19 mouse cellular contexts compared by ENCODE assay signal in genomic region chr7:40699633-40700032, GRCm38 (mm10).
DNase-seq lines count a peak whose midpoint lies in the region; ATAC-seq lines count a peak whose summit lies in the region.
"Had no signal": no experiment of that assay in that cellular context is flagged by ENCODE, and none has a peak within 500 bp of the region (broad histone marks: within the 10 kb centered on the region; RNA-seq: fewer than 3 reads in every experiment).

No protein-coding gene starts in this region.

- H3K4me3 ChIP-seq in forebrain, embryonic 13.5 days, result no peak overlapping the region
- no peak overlapping the region for H3K4me3 ChIP-seq in forebrain, embryonic 10.5 days
- H3K4me3 ChIP-seq in forebrain, embryonic 15.5 days, result no peak overlapping the region
- no peak overlapping the region for H3K4me3 ChIP-seq in forebrain, embryonic 12.5 days (replicated peaks)
- H3K4me3 ChIP-seq in forebrain, embryonic 16.5 days (replicated peaks; ENCODE audit: low read length), result no peak overlapping the region
- H3K4me3 ChIP-seq in intestine, embryonic 16.5 days (ENCODE audit: low read length), result no peak overlapping the region
- H3K4me3 ChIP-seq: embryonic facial prominence, embryonic 13.5 days; embryonic facial prominence, embryonic 15.5 days had no signal

- DNase-seq in forebrain, embryonic 10.5 days (ENCODE audit: extremely low spot score, low spot score), result no peak
- no peak for DNase-seq in B cell, adult 2 months
- DNase-seq: adrenal gland, adult 2 months; adrenal gland, postnatal 10 days; adrenal gland, postnatal 25 days; cerebellum, adult 11 months; cerebellum, adult 18-20 months; cerebellum, adult 8-10 months; cerebellum, adult 9-11 months; cerebellum, postnatal 14 days; cerebellum, postnatal 36 days; embryo, embryonic 11 days had no signal

- H3K9me3 ChIP-seq in forebrain, embryonic 13.5 days (replicated peaks), result no peaks in the 10 kb centered on the region
- H3K9me3 ChIP-seq in forebrain, embryonic 10.5 days, result no peaks in the 10 kb centered on the region
- H3K9me3 ChIP-seq in forebrain, embryonic 15.5 days, result no peaks in the 10 kb centered on the region
- no peaks in the 10 kb centered on the region for H3K9me3 ChIP-seq in forebrain, embryonic 12.5 days
- no peaks in the 10 kb centered on the region for H3K9me3 ChIP-seq in forebrain, embryonic 16.5 days (ENCODE audit: control insufficient read depth, low read length)
- no peaks in the 10 kb centered on the region for H3K9me3 ChIP-seq in intestine, embryonic 16.5 days (ENCODE audit: control insufficient read depth, low read length)
- H3K9me3 ChIP-seq: embryonic facial prominence, embryonic 13.5 days; embryonic facial prominence, embryonic 15.5 days had no signal

- WGBS in forebrain, embryonic 13.5 days, result 88% methylated on average over 1 of the region's 1 CpGs
- 97% methylated on average over 1 of the region's 1 CpGs for WGBS in forebrain, embryonic 10.5 days
- WGBS in forebrain, embryonic 15.5 days, result 76% methylated on average over 1 of the region's 1 CpGs
- WGBS in forebrain, embryonic 12.5 days, result 97% methylated on average over 1 of the region's 1 CpGs
- WGBS in forebrain, embryonic 16.5 days, result 71% methylated on average over 1 of the region's 1 CpGs
- WGBS in intestine, embryonic 16.5 days, result 85% methylated on average over 1 of the region's 1 CpGs

- H3K36me3 ChIP-seq in forebrain, embryonic 13.5 days (ENCODE audit: poor library complexity, severe bottlenecking), result no peaks in the 10 kb centered on the region
- H3K36me3 ChIP-seq in forebrain, embryonic 10.5 days (replicated peaks), result no peaks in the 10 kb centered on the region
- H3K36me3 ChIP-seq in forebrain, embryonic 15.5 days, result no peaks in the 10 kb centered on the region
- no peaks in the 10 kb centered on the region for H3K36me3 ChIP-seq in forebrain, embryonic 12.5 days (replicated peaks)
- H3K36me3 ChIP-seq in forebrain, embryonic 16.5 days (ENCODE audit: control insufficient read depth, insufficient read depth), result no peaks in the 10 kb centered on the region
- H3K36me3 ChIP-seq in intestine, embryonic 16.5 days (ENCODE audit: control insufficient read depth, insufficient read depth, low read length), result no peaks in the 10 kb centered on the region
- H3K36me3 ChIP-seq: embryonic facial prominence, embryonic 13.5 days; embryonic facial prominence, embryonic 15.5 days had no signal

- no peaks in the 10 kb centered on the region for H3K27me3 ChIP-seq in forebrain, embryonic 13.5 days
- H3K27me3 ChIP-seq in forebrain, embryonic 10.5 days (ENCODE audit: poor library complexity, severe bottlenecking), result no peaks in the 10 kb centered on the region
- H3K27me3 ChIP-seq in forebrain, embryonic 15.5 days, result no peaks in the 10 kb centered on the region
- H3K27me3 ChIP-seq in forebrain, embryonic 12.5 days, result no peaks in the 10 kb centered on the region
- H3K27me3 ChIP-seq in forebrain, embryonic 16.5 days (replicated peaks; ENCODE audit: control insufficient read depth, insufficient read depth, low read length), result no peaks in the 10 kb centered on the region
- H3K27me3 ChIP-seq in intestine, embryonic 16.5 days (replicated peaks; ENCODE audit: control insufficient read depth, insufficient read depth, low read length), result no peaks in the 10 kb centered on the region
- H3K27me3 ChIP-seq: embryonic facial prominence, embryonic 13.5 days; embryonic facial prominence, embryonic 15.5 days had no signal

- H3K27ac ChIP-seq in forebrain, embryonic 13.5 days, result no peak overlapping the region
- H3K27ac ChIP-seq in forebrain, embryonic 10.5 days, result no peak overlapping the region
- H3K27ac ChIP-seq in forebrain, embryonic 15.5 days (replicated peaks), result no peak overlapping the region
- H3K27ac ChIP-seq in forebrain, embryonic 12.5 days, result no peak overlapping the region
- H3K27ac ChIP-seq in forebrain, embryonic 16.5 days (ENCODE audit: low read length), result no peak overlapping the region
- H3K27ac ChIP-seq in intestine, embryonic 16.5 days (ENCODE audit: low read length), result no peak overlapping the region
- H3K27ac ChIP-seq: embryonic facial prominence, embryonic 13.5 days; embryonic facial prominence, embryonic 15.5 days had no signal

- no peak overlapping the region for H3K9ac ChIP-seq in forebrain, embryonic 13.5 days
- H3K9ac ChIP-seq in forebrain, embryonic 15.5 days (replicated peaks), result no peak overlapping the region
- H3K9ac ChIP-seq in forebrain, embryonic 12.5 days, result no peak overlapping the region
- H3K9ac ChIP-seq in forebrain, embryonic 16.5 days (replicated peaks; ENCODE audit: low read depth, low read length), result no peak overlapping the region
- no peak overlapping the region for H3K9ac ChIP-seq in intestine, embryonic 16.5 days (ENCODE audit: low read depth, low read length)
- H3K9ac ChIP-seq: embryonic facial prominence, embryonic 13.5 days; embryonic facial prominence, embryonic 15.5 days had no signal

- no peak overlapping the region for H3K4me2 ChIP-seq in forebrain, embryonic 13.5 days
- H3K4me2 ChIP-seq in forebrain, embryonic 15.5 days (replicated peaks), result no peak overlapping the region
- H3K4me2 ChIP-seq in forebrain, embryonic 12.5 days, result no peak overlapping the region
- no peak overlapping the region for H3K4me2 ChIP-seq in forebrain, embryonic 16.5 days (ENCODE audit: low read length)
- no peak overlapping the region for H3K4me2 ChIP-seq in intestine, embryonic 16.5 days (ENCODE audit: low read depth, low read length)
- H3K4me2 ChIP-seq: embryonic facial prominence, embryonic 13.5 days; embryonic facial prominence, embryonic 15.5 days had no signal

- peak; percentile 51; the same call in 1 of the 2 replicates for ATAC-seq in forebrain, embryonic 13.5 days
- ATAC-seq in forebrain, embryonic 15.5 days (replicated peaks), result peak; percentile 53
- ATAC-seq in forebrain, embryonic 12.5 days (ENCODE audit: low FRiP score), result no peak
- ATAC-seq in forebrain, embryonic 16.5 days, result peak; percentile 84
- no peak for ATAC-seq in intestine, embryonic 16.5 days

- no peaks in the 10 kb centered on the region for H3K4me1 ChIP-seq in forebrain, embryonic 13.5 days
- no peaks in the 10 kb centered on the region for H3K4me1 ChIP-seq in forebrain, embryonic 10.5 days
- H3K4me1 ChIP-seq in forebrain, embryonic 15.5 days, result no peaks in the 10 kb centered on the region
- H3K4me1 ChIP-seq in forebrain, embryonic 12.5 days, result no peaks in the 10 kb centered on the region
- no peaks in the 10 kb centered on the region for H3K4me1 ChIP-seq in forebrain, embryonic 16.5 days (replicated peaks; ENCODE audit: control insufficient read depth, insufficient read depth, low read length)
- no peaks in the 10 kb centered on the region for H3K4me1 ChIP-seq in intestine, embryonic 16.5 days (ENCODE audit: control insufficient read depth, insufficient read depth, low read length)
- H3K4me1 ChIP-seq: embryonic facial prominence, embryonic 13.5 days; embryonic facial prominence, embryonic 15.5 days had no signal

Comparison
In these comparisons a context has a peak if more than half of its experiments do, and no peak if none do; other contexts are left out.
1. ATAC-seq: peak in forebrain, embryonic 13.5 days (single experiment), forebrain, embryonic 15.5 days (single experiment) and forebrain, embryonic 16.5 days (single experiment); none in forebrain, embryonic 12.5 days (single experiment) and intestine, embryonic 16.5 days (single experiment).